Mouse (Mus musculus) embryonic stem cell, embryonic (primary cell): ENCODE measurements around the gene Zmym4.

Source experiments
- CTCF ChIA-PET, 4 experiments: fragments of 300-600 bp in 2 of 4; fragments of 350-600 bp in 2 of 4; sonication (Branson Sonifier 250); formaldehyde crosslinking; loops; one replicate each; lab custom pipeline; 2022; ENCODE audit warnings: inconsistent platforms in 2 of 4; lab: Charles Lee
- POLR2A ChIA-PET, 4 experiments: fragments of 300-600 bp in 2 of 4; fragments of 350-600 bp in 2 of 4; sonication (Branson Sonifier 250); formaldehyde crosslinking; loops; one replicate each; lab custom pipeline; 2022; ENCODE audit warnings: antibody characterized with exemption in 4 of 4, inconsistent platforms in 1 of 4; lab: Charles Lee

The Zmym4 gene

GRCm38 (mm10) chr4:126977467-126977866, 9.5 kb upstream of the Zmym4 start:
- ChIA-PET CTCF (interaction anchor here in 3 of 4 experiments (0.6 to 2.3 kb wide), 11 partner anchors 9 to 375 kb away, joined by 3 to 6 read pairs (median 3); no protein-coding TSS in a partner anchor), POLR2A (interaction anchor here in 2 of 4 experiments (0.6 to 2.6 kb wide), 12 partner anchors 9 to 420 kb away, joined by 3 to 12 read pairs (median 4); partner anchors contain the start of genes Zmym4 (in 2 of the 2), 5730409E04Rik (in 1 of the 2) and Sfpq (in 1 of the 2))

GRCm38 (mm10) chr4:126967241-126967863, 583 bp downstream of the Zmym4 start:
- CTCF ChIA-PET = interaction anchor here in 2 of 4 experiments (0.6 to 1.7 kb wide), 3 partner anchors 16 to 156 kb away, joined by 3 to 7 read pairs (median 6); no protein-coding TSS in a partner anchor

GRCm38 (mm10) chr4:126958682-126959081, 9.3 kb downstream of the Zmym4 start:
- CTCF ChIA-PET = interaction anchor here in 1 of 4 experiments (0.6 kb wide), 1 partner anchor 1589 kb away, joined by 4 read pairs; no protein-coding TSS in a partner anchor
- POLR2A ChIA-PET = interaction anchor here in 2 of 4 experiments (0.7 to 2.0 kb wide), 12 partner anchors 9 to 493 kb away, joined by 3 to 7 read pairs (median 4); partner anchors contain the start of genes Zmym4 (in 2 of the 2) and Sfpq (in 1 of the 2)

More at GRCm38 (mm10) chr4:126967241-126967863, 583 bp downstream of the Zmym4 start:
- POLR2A ChIA-PET = interaction anchor here (0.6 to 6.1 kb wide), 24 partner anchors 7 to 459 kb away, joined by 3 to 37 read pairs (median 4); partner anchors contain the start of genes Sfpq (in 3 of the 4) and Ncdn (in 1 of the 4)

- POLR2A ChIA-PET = interaction anchor here in 3 of 4 experiments (0.6 to 2.0 kb wide), 17 partner anchors 8 to 492 kb away, joined by 3 to 7 read pairs (median 4); partner anchors contain the start of genes Zmym4 (in 2 of the 3) and Sfpq (in 1 of the 3)
- CTCF ChIA-PET = interaction anchor here in 2 of 4 experiments (0.6 kb wide), 2 partner anchors 987 to 1589 kb away, joined by 4 to 7 read pairs; no protein-coding TSS in a partner anchor
Measured at GRCm38 (mm10) chr4:126958261-126958660, 9.7 kb downstream of the Zmym4 start.

- CTCF ChIA-PET = interaction anchor here in 2 of 4 experiments (0.6 kb wide), 2 partner anchors 8 to 290 kb away, joined by 3 to 4 read pairs; no protein-coding TSS in a partner anchor
- POLR2A ChIA-PET = interaction anchor here in 3 of 4 experiments (0.7 to 2.0 kb wide), 12 partner anchors 8 to 280 kb away, joined by 3 to 7 read pairs (median 4); partner anchors contain the start of gene Psmb2 (in 1 of the 3)
Measured at GRCm38 (mm10) chr4:126957434-126957833, 10.5 kb downstream of the Zmym4 start.

- CTCF ChIA-PET = interaction anchor here (0.6 to 0.7 kb wide), 6 partner anchors 10 to 362 kb away, joined by 3 to 4 read pairs (median 3); no protein-coding TSS in a partner anchor
- POLR2A ChIA-PET = interaction anchor here in 3 of 4 experiments (0.6 to 3.3 kb wide), 14 partner anchors 7 to 248 kb away, joined by 3 to 11 read pairs (median 4); partner anchors contain the start of gene Sfpq (in 1 of the 3)
Measured at GRCm38 (mm10) chr4:126950801-126951200, 17.1 kb downstream of the Zmym4 start.

GRCm38 (mm10) chr4:126943421-126943820, 24.5 kb downstream of the Zmym4 start:
- POLR2A ChIA-PET = interaction anchor here (0.6 to 3.0 kb wide), 21 partner anchors 9 to 386 kb away, joined by 3 to 14 read pairs (median 4); partner anchors contain the start of genes Clspn (in 1 of the 4), Sfpq (in 1 of the 4) and Zmym4 (in 1 of the 4)
- CTCF ChIA-PET = interaction anchor here in 2 of 4 experiments (0.6 to 1.0 kb wide), 4 partner anchors 11 to 202 kb away, joined by 3 to 4 read pairs (median 3); no protein-coding TSS in a partner anchor

GRCm38 (mm10) chr4:126942846-126943245, 25.1 kb downstream of the Zmym4 start:
- CTCF ChIA-PET = interaction anchor here in 2 of 4 experiments (0.6 kb wide), 2 partner anchors 12 to 86 kb away, joined by 3 to 4 read pairs; no protein-coding TSS in a partner anchor

GRCm38 (mm10) chr4:126927701-126928100, 40.2 kb downstream of the Zmym4 start:
- CTCF ChIA-PET = no interaction called here
- POLR2A ChIA-PET = interaction anchor here in 1 of 4 experiments (0.9 to 1.9 kb wide), 3 partner anchors 9 to 45 kb away, joined by 3 to 6 read pairs (median 6); no protein-coding TSS in a partner anchor

More at GRCm38 (mm10) chr4:126942846-126943245, 25.1 kb downstream of the Zmym4 start:
- POLR2A ChIA-PET = interaction anchor here in 3 of 4 experiments (0.6 to 3.0 kb wide), 16 partner anchors 8 to 295 kb away, joined by 3 to 14 read pairs (median 4); partner anchors contain the start of gene Sfpq (in 1 of the 3)

- POLR2A ChIA-PET = interaction anchor here in 2 of 4 experiments (1.0 to 2.6 kb wide), 6 partner anchors 9 to 150 kb away, joined by 3 to 8 read pairs (median 3); partner anchors contain the start of gene Sfpq (in 1 of the 2)
- CTCF ChIA-PET = interaction anchor here in 1 of 4 experiments (0.7 kb wide), 1 partner anchor 13 kb away, joined by 6 read pairs; no protein-coding TSS in a partner anchor
Measured at GRCm38 (mm10) chr4:126889879-126890278, 78.1 kb downstream of the Zmym4 start.

GRCm38 (mm10) chr4:126885953-126886352, 82.0 kb downstream of the Zmym4 start:
- ChIA-PET CTCF (interaction anchor here in 2 of 4 experiments (0.6 to 1.6 kb wide), 5 partner anchors 17 to 107 kb away, joined by 3 to 4 read pairs (median 3); no protein-coding TSS in a partner anchor), POLR2A (interaction anchor here in 1 of 4 experiments (0.9 to 1.9 kb wide), 2 partner anchors 18 to 136 kb away, joined by 3 to 5 read pairs; no protein-coding TSS in a partner anchor)

- CTCF ChIA-PET = interaction anchor here in 1 of 4 experiments (0.6 kb wide), 1 partner anchor 13 kb away, joined by 3 read pairs; no protein-coding TSS in a partner anchor
- POLR2A ChIA-PET = interaction anchor here in 3 of 4 experiments (0.6 to 1.9 kb wide), 6 partner anchors 13 to 105 kb away, joined by 3 to 8 read pairs (median 3); no protein-coding TSS in a partner anchor
Measured at GRCm38 (mm10) chr4:126883602-126884001, 84.3 kb downstream of the Zmym4 start.

GRCm38 (mm10) chr4:126879560-126880275, 88.2 kb downstream of the Zmym4 start:
- ChIA-PET POLR2A (interaction anchor here in 2 of 4 experiments (1.2 to 2.0 kb wide), 3 partner anchors 11 to 22 kb away, joined by 3 to 5 read pairs (median 4); no protein-coding TSS in a partner anchor), CTCF (interaction anchor here in 2 of 4 experiments (0.5 to 0.6 kb wide), 2 partner anchors 43 to 104 kb away, joined by 3 read pairs; no protein-coding TSS in a partner anchor)

GRCm38 (mm10) chr4:126872717-126873116, 95.2 kb downstream of the Zmym4 start:
- ChIA-PET CTCF (interaction anchor here in 1 of 4 experiments (1.0 kb wide), 1 partner anchor 120 kb away, joined by 3 read pairs; no protein-coding TSS in a partner anchor), POLR2A (interaction anchor here in 1 of 4 experiments (1.0 to 1.4 kb wide), 6 partner anchors 10 to 195 kb away, joined by 3 to 5 read pairs (median 4); partner anchors contain the start of gene Psmb2)

GRCm38 (mm10) chr4:126868699-126869098, 99.2 kb downstream of the Zmym4 start:
- POLR2A ChIA-PET = interaction anchor here in 3 of 4 experiments (0.6 to 3.0 kb wide), 31 partner anchors 9 to 666 kb away, joined by 3 to 22 read pairs (median 4); partner anchors contain the start of genes Sfpq (in 2 of the 3), AU040320 (in 1 of the 3), Gjb5 (in 1 of the 3) and Smim12 (in 1 of the 3)

More at GRCm38 (mm10) chr4:126868699-126869098, 99.2 kb downstream of the Zmym4 start:
- CTCF ChIA-PET = interaction anchor here in 2 of 4 experiments (0.6 to 1.2 kb wide), 6 partner anchors 12 to 314 kb away, joined by 3 to 7 read pairs (median 4); no protein-coding TSS in a partner anchor
